Mouse (Mus musculus): ENCODE data around the gene Ttll5.

The Ttll5 gene

DNA sequence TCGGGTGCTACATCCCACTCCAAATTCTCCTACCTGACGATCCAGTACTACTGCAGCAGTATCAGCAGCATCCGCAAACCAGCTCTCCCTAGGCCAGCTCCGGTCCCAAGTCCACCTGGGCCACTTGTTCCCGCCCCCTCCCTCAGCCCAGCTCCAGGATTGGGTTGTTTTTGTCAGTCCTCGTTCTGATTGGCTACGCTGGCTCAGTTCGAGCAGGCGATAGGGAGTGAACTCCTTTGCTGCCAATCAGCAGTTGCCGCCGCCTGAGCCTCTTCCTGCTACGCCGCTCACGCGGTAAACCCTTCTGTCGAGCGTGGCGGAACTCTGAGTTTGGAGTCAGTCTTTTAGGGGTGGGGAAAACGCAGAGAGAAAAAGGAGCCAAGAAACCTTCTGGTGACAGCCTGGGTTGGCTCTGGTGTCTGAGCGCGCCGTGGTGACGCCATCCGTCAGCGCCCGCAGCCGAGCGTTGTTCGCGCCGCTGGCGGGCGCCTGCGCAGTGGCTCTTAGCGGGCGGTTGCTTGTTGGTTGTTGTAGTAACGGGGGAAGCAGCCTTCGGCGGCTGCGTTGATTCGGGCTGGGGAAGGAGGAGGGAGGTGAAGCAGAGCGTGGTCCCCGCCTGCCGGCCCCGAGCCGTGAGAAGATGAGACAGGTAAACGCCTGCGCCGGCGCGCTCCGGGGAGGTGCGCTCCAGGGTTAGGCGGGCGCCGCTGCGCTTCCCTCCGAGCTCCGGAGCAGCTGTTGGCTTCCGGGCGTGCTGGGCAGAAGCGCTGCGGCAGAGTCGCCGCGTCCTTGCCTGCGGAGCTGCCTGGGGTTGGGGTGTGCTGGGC, at the start of gene Ttll5, which contains the start of gene Erg28:
Ttll5 (plus strand) TSS at position 222 of the 827 bp plus-strand sequence.
Erg28 (minus strand) TSS at position 113 of the 827 bp plus-strand sequence.
- DNase-seq (ENCODE audit: low spot score): peak; percentile 93

DNA sequence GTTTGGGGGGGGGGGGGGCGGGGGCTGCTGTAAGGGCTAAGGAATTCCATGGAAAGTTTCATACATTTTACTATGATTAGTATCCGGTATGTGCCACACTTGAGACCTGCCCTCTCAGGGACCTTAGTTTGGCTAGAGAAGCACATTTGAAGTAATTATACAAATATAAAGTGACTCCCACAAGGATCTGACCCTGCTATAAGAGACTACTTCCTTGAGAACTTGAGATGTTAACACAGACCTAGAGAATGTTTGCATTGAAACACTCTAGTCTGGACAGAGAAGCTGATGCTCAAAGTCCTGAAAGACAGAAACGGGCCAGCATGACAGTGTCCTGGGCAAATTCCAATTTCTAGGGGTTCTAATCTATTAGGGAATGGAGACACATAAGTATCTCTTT, 45.5 kb upstream of the Ttll5 start:
- no peak for DNase-seq (ENCODE audit: low spot score)

DNA sequence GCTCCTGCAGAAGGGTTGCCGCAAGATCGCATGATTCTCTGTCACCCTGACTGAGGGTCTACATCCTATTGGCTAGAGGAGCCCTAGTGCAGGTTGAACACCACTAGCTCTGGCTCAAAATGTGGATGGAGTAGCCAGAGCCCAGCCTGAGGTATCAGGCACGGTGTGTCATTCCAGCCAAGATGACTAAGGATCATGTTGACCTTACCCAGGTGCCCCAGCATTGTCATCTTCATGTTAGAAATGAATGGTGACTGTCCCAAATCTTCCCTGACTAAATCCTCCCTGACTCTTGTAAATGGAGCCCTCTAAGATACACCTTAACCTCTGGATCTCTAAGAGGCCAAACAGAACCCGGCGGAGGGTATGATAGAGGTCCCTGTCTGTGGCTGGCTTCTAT, 44.8 kb upstream of the Ttll5 start:
- DNase-seq (ENCODE audit: low spot score): no peak

DNA sequence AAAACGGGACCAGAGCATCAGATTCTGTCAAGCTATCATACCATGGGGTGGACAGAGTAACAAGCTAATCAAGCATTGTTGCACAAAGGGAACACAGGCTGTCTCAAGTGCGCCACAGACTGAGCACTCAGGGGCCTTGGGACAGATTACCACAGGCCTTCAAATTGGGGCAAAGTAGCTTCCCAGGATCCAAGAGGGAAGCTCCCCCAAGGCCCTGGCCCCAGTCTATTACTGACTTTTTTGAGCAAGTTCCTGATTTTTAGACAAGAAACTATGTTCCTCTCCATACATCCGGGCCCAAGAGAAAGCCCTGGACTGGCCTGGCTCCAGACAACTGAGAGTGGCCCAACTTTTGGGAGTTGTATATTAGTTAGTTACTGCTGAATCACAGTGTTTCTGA, 42.9 kb upstream of the Ttll5 start:
- DNase-seq (ENCODE audit: low spot score): no peak

- DNase-seq (ENCODE audit: low spot score): no peak
These were observed 39.3 kb upstream of the Ttll5 start for GRCm38 (mm10) chr12:85784916-85785815.

GRCm38 (mm10) chr12:85792158-85792557, 32.3 kb upstream of the Ttll5 start:
- no peak for DNase-seq (ENCODE audit: low spot score)

GRCm38 (mm10) chr12:85792821-85793346, 31.6 kb upstream of the Ttll5 start:
- no peak for DNase-seq (ENCODE audit: low spot score)

- DNase-seq (ENCODE audit: low spot score): no peak
These were observed 30.4 kb upstream of the Ttll5 start for GRCm38 (mm10) chr12:85794094-85794493.

DNA sequence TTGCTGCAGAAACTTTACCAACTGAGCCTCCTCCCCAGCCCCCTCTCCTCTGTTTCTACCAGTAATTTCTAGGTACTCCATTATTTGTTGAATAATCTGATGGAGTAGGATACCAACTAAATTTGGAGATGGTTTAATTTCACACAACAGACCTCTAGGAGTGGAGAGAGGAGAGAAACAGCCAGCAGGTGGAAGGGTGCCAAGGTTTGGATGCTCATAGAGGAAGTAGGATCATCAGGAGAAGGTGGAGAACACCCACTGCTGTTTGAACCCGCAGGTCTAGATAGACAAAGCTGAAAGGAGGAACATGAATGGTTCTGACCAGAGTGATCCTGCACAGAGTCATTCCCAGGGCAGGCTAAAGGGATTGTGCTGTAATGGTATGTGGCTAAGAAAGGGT, 28.9 kb upstream of the Ttll5 start:
- no peak for DNase-seq (ENCODE audit: low spot score)

DNA sequence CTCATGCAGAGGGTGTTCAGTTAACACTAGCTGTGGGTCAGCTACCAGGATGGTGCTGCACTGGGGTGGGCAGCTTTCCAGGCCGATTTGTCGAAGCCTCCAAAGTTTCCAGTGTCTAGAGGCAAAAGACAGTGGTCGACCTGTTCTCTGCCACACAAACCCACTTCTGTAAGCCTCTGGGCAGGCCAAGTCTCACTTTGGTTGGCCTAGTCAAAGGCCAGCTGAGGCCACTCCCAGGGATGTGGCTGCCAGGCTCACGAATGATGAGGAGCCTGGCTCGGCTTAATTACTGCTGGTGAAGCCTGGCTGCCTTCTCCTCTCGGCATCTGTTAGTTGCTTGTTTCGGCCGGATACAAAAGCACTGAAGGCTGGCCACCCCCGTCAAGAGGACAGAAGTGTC, 24.4 kb upstream of the Ttll5 start:
- DNase-seq (ENCODE audit: low spot score): no peak

DNA sequence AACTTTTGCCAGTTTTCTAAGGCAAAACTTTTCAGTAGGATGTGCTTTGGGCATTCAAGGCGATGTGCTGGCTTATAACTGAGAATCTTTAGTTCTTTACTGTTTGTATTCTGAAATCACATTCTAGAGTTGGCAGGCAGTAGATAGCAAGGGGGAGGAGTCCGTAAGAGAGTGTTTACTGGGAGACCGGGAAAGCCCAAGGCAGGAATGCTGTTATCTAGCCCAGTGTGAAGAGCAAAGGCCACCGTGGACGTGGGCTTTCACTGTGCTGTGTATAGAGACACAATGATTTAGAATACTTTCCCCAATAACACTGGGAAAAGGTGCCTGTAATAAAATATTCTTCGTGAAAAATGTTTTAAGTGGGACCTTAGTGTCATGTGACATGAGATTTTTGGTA, 14.7 kb upstream of the Ttll5 start:
- DNase-seq (ENCODE audit: low spot score): no peak

- no peak for DNase-seq (ENCODE audit: low spot score)
These were observed 13.5 kb upstream of the Ttll5 start for GRCm38 (mm10) chr12:85810959-85811358.

- no peak for DNase-seq (ENCODE audit: low spot score)
These were observed 12.8 kb upstream of the Ttll5 start for GRCm38 (mm10) chr12:85811676-85812075.

- DNase-seq (ENCODE audit: low spot score): no peak
These were observed 10.9 kb upstream of the Ttll5 start for GRCm38 (mm10) chr12:85813599-85813998.

- no peak for DNase-seq (ENCODE audit: low spot score)
These were observed 2.4 kb upstream of the Ttll5 start for GRCm38 (mm10) chr12:85822051-85822450.

- no peak for DNase-seq (ENCODE audit: low spot score)
These were observed 902 bp downstream of the Ttll5 start for GRCm38 (mm10) chr12:85825361-85825760.

- DNase-seq (ENCODE audit: low spot score): no peak
These were observed 1.4 kb downstream of the Ttll5 start for GRCm38 (mm10) chr12:85825822-85826221.

- no peak for DNase-seq (ENCODE audit: low spot score)
These were observed 4.4 kb downstream of the Ttll5 start for GRCm38 (mm10) chr12:85828856-85829255.

GRCm38 (mm10) chr12:85829866-85830265, 5.4 kb downstream of the Ttll5 start:
- no peak for DNase-seq (ENCODE audit: low spot score)

- no peak for DNase-seq (ENCODE audit: low spot score)
These were observed 6.2 kb downstream of the Ttll5 start for GRCm38 (mm10) chr12:85830691-85831090.

DNA sequence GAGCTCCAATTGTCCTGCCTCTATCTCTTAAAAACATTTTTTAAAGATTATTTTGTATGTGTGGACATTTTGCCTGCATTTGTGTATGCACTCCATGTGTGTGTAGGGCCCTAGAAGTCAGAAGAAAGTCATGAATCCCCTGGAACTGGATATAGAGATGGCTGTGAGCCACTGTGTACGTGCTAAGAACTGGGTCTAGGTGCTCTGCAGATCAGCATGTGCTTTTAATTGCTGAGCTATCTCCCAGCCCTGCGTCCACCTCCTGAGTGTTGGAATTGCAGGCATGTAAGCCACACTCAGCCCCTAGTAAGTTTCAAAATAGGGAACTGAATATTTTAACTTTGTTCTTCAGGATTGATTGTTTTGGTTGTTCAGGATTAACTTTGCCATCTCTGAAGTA, 10.1 kb downstream of the Ttll5 start:
- DNase-seq (ENCODE audit: low spot score): no peak

DNA sequence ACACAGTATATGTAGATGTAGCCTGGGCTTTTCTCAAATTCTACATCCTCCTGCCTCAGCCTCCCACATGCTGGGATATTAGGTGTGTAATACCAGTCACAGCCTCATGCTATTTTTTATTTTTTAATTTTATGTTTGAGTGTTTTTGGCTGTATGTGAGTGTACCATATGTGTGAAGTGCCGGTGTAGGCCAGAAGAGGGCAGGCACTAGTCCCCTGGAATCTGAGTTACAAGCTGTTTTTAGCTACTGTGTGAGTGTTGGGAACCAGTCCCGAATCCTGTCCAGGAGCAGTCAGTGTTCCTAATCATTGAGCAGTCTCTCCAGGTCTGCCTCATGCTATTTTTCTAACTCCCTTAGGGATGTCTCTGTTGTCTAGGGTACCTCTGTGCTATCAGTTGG, 13.3 kb downstream of the Ttll5 start:
- no peak for DNase-seq (ENCODE audit: low spot score)

All from ovary, postnatal 10 days (tissue).